Mouse (Mus musculus) olfactory bulb, adult 2 months (tissue): Measurements from ENCODE around the gene Prkar2a.

Experiments
- CTCF ChIP-seq: fragments of 200-500 bp; IDR thresholded peaks from 2 replicates; pipeline ENCODE4 v1.5.1; 2012; ENCODE audit warnings: low read depth, mild to moderate bottlenecking, low read length, moderate library complexity; ENCODE audit not compliant: insufficient read depth
- POLR2A ChIP-seq: fragments of 200-500 bp; IDR thresholded peaks from 2 replicates; pipeline ENCODE4 v1.6.1; 2012; ENCODE audit warnings: mild to moderate bottlenecking, low read depth, low read length, moderate library complexity; ENCODE audit not compliant: insufficient read depth

DNA sequence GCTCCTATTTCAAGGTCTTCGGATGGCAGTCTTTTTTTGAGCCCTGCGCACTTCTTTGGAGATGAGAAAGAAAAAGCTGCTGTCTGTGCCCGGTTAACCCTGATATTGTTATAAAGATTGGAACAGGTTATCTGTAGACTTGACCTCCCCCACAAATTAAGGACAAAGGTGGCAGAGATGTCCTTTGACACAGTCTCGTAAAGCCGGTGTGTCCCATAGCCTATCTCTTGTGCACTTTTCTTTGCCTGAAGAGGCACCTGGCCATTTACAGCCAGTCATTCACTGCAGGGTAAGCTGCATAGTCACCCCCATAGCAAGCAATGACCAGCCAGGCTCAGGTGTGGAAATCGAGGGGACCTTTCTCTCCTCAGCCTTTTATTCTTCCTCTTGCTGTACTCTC, 26.5 kb upstream of the Prkar2a start:
- TF ChIP-seq POLR2A (no peak), CTCF (no peak)
